In the genomic region with DNA sequence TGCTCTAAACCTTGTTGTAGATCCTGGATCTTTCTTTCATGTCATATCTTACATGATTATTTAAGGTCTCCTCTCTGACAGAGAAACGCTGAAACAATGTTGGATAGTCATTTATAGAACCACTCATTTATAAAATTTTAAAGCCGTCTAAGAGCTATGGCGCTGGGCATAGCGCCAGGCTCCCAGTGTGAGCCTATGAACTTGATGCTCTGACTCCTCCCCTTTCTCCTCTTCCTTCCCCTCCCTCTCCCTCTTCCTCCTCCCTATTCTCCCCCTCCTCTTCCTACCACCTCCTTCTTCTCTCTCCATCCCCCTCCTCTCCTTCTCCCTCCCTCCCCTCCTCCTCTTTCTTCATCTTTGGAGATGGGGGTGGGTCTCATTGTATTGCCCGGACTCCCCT, we compare ENCODE assay signal across 25 mouse cellular contexts. TPM values are rescaled to one million over a fixed set of nuclear protein-coding genes. Genes with fewer than 3 reads are reported as not detected.
DNase-seq lines count a peak whose midpoint lies in the region; ATAC-seq and TF ChIP-seq lines count a peak whose summit lies in the region.
"Had no signal": no experiment of that assay in that cellular context is flagged by ENCODE, and none has a peak within 500 bp of the region (broad histone marks: within the 10 kb centered on the region; RNA-seq: fewer than 3 reads in every experiment).

No protein-coding gene starts in this region.

- ATAC-seq in embryonic facial prominence, embryonic 14.5 days (ENCODE audit: low read depth): no peak
- no peak for ATAC-seq in limb, embryonic 14.5 days (ENCODE audit: low FRiP score, low read depth)
- peak; percentile 57; the same call in 1 of the 2 replicates for ATAC-seq in lung, embryonic 16.5 days (ENCODE audit: low read depth)
- ATAC-seq: activated CD4-positive, CD25-positive, alpha-beta regulatory T cell, adult 4 months; forebrain, embryonic 15.5 days had no signal

- no peak overlapping the region for H3K27ac ChIP-seq in embryonic facial prominence, embryonic 14.5 days (replicated peaks; ENCODE audit: low read depth, low read length)
- H3K27ac ChIP-seq in embryonic facial prominence, embryonic 10.5 days (replicated peaks): no peak overlapping the region
- H3K27ac ChIP-seq in limb, embryonic 14.5 days (replicated peaks; ENCODE audit: low read depth, low read length): no peak overlapping the region
- no peak overlapping the region for H3K27ac ChIP-seq in limb, embryonic 10.5 days
- H3K27ac ChIP-seq in lung, embryonic 16.5 days (ENCODE audit: low read length): no peak overlapping the region
- H3K27ac ChIP-seq: embryonic facial prominence, embryonic 12.5 days; forebrain, embryonic 12.5 days; forebrain, embryonic 15.5 days; heart, embryonic 15.5 days; hindbrain, embryonic 10.5 days; hindbrain, embryonic 13.5 days had no signal

- TF ChIP-seq POLR2A in limb, embryonic 14.5 days (IDR thresholded peaks at IDR 0.05; ENCODE audit: borderline replicate concordance, extremely low read depth, insufficient read depth, insufficient read length): no peak
- no peak for TF ChIP-seq POLR2A in brain, embryonic 14.5 days (IDR thresholded peaks at IDR 0.05; ENCODE audit: borderline replicate concordance, extremely low read depth, insufficient read depth, insufficient read length, poor library complexity, severe bottlenecking)

- no peaks in the 10 kb centered on the region for H3K9me3 ChIP-seq in embryonic facial prominence, embryonic 14.5 days (ENCODE audit: control insufficient read depth, low read length)
- no peaks in the 10 kb centered on the region for H3K9me3 ChIP-seq in embryonic facial prominence, embryonic 10.5 days
- no peaks in the 10 kb centered on the region for H3K9me3 ChIP-seq in limb, embryonic 14.5 days (ENCODE audit: control insufficient read depth, low read length)
- H3K9me3 ChIP-seq in limb, embryonic 10.5 days (replicated peaks): no peaks in the 10 kb centered on the region
- H3K9me3 ChIP-seq in lung, embryonic 16.5 days (ENCODE audit: control insufficient read depth, low read length): no peaks in the 10 kb centered on the region
- H3K9me3 ChIP-seq: embryonic facial prominence, embryonic 12.5 days; forebrain, embryonic 12.5 days; forebrain, embryonic 15.5 days; heart, embryonic 12.5 days; heart, embryonic 15.5 days; hindbrain, embryonic 10.5 days; hindbrain, embryonic 13.5 days had no signal

- no peak overlapping the region for H3K4me2 ChIP-seq in embryonic facial prominence, embryonic 14.5 days (ENCODE audit: low read depth, low read length)
- no peak overlapping the region for H3K4me2 ChIP-seq in limb, embryonic 14.5 days (replicated peaks; ENCODE audit: low read depth, low read length, severe bottlenecking)
- peak overlapping the region; percentile 47 for H3K4me2 ChIP-seq in lung, embryonic 16.5 days (ENCODE audit: low read depth, low read length)
- H3K4me2 ChIP-seq: embryonic facial prominence, embryonic 12.5 days; forebrain, embryonic 12.5 days; forebrain, embryonic 15.5 days; heart, embryonic 12.5 days; heart, embryonic 15.5 days; hindbrain, embryonic 13.5 days had no signal

- no peaks in the 10 kb centered on the region for H3K36me3 ChIP-seq in embryonic facial prominence, embryonic 14.5 days (ENCODE audit: control insufficient read depth, insufficient read depth, low read length)
- H3K36me3 ChIP-seq in embryonic facial prominence, embryonic 10.5 days (replicated peaks): no peaks in the 10 kb centered on the region
- H3K36me3 ChIP-seq in limb, embryonic 14.5 days (ENCODE audit: control insufficient read depth, insufficient read depth, low read length): no peaks in the 10 kb centered on the region
- no peaks in the 10 kb centered on the region for H3K36me3 ChIP-seq in limb, embryonic 10.5 days
- H3K36me3 ChIP-seq in lung, embryonic 16.5 days (ENCODE audit: control insufficient read depth, insufficient read depth, low read length): no peaks in the 10 kb centered on the region
- H3K36me3 ChIP-seq: embryonic facial prominence, embryonic 12.5 days; forebrain, embryonic 12.5 days; forebrain, embryonic 15.5 days; heart, embryonic 12.5 days; heart, embryonic 15.5 days; hindbrain, embryonic 10.5 days; hindbrain, embryonic 13.5 days had no signal

- no peak overlapping the region for H3K9ac ChIP-seq in embryonic facial prominence, embryonic 14.5 days (ENCODE audit: low read depth, low read length)
- 0 out of 2 replicates have a peak overlapping the region, but pooled peaks have one; percentile 7 for H3K9ac ChIP-seq in limb, embryonic 14.5 days (ENCODE audit: low read depth, low read length, severe bottlenecking)
- no peak overlapping the region for H3K9ac ChIP-seq in lung, embryonic 16.5 days (ENCODE audit: low read length)
- H3K9ac ChIP-seq: embryonic facial prominence, embryonic 12.5 days; forebrain, embryonic 12.5 days; forebrain, embryonic 15.5 days; heart, embryonic 12.5 days; heart, embryonic 15.5 days; hindbrain, embryonic 13.5 days had no signal

- WGBS in embryonic facial prominence, embryonic 14.5 days: 75% methylated on average over 5 of the region's 5 CpGs
- 91% methylated on average over 5 of the region's 5 CpGs for WGBS in embryonic facial prominence, embryonic 10.5 days
- WGBS in limb, embryonic 14.5 days: 59% methylated on average over 5 of the region's 5 CpGs
- whole genome bisulfite sequencing in limb, embryonic 10.5 days: 90% methylated on average over 5 of the region's 5 CpGs
- 52% methylated on average over 5 of the region's 5 CpGs for WGBS in lung, embryonic 16.5 days

- no peaks in the 10 kb centered on the region for H3K27me3 ChIP-seq in embryonic facial prominence, embryonic 14.5 days (replicated peaks; ENCODE audit: control insufficient read depth, insufficient read depth, low read length)
- H3K27me3 ChIP-seq in embryonic facial prominence, embryonic 10.5 days (replicated peaks; ENCODE audit: low read depth, poor library complexity, severe bottlenecking): no peaks in the 10 kb centered on the region
- no peaks in the 10 kb centered on the region for H3K27me3 ChIP-seq in limb, embryonic 14.5 days (ENCODE audit: control insufficient read depth, insufficient read depth, low read length)
- no peaks in the 10 kb centered on the region for H3K27me3 ChIP-seq in limb, embryonic 10.5 days (ENCODE audit: low read depth, poor library complexity, severe bottlenecking)
- H3K27me3 ChIP-seq in lung, embryonic 16.5 days (ENCODE audit: control insufficient read depth, insufficient read depth, low read depth, low read length): no peaks in the 10 kb centered on the region; the same call in 1 of the 2 replicates
- H3K27me3 ChIP-seq: embryonic facial prominence, embryonic 12.5 days; forebrain, embryonic 15.5 days; heart, embryonic 12.5 days; heart, embryonic 15.5 days; hindbrain, embryonic 13.5 days had no signal

- H3K4me3 ChIP-seq in embryonic facial prominence, embryonic 14.5 days (ENCODE audit: low read depth, low read length): no peak overlapping the region
- H3K4me3 ChIP-seq in embryonic facial prominence, embryonic 10.5 days: no peak overlapping the region
- no peak overlapping the region for H3K4me3 ChIP-seq in limb, embryonic 14.5 days (replicated peaks; ENCODE audit: low read length)
- no peak overlapping the region for H3K4me3 ChIP-seq in limb, embryonic 10.5 days
- peak overlapping the region; percentile 13; the same call in 1 of the 2 replicates for H3K4me3 ChIP-seq in lung, embryonic 16.5 days (ENCODE audit: low read length)
- H3K4me3 ChIP-seq: embryonic facial prominence, embryonic 12.5 days; erythroblast, embryonic 14.5 days; forebrain, embryonic 12.5 days; forebrain, embryonic 15.5 days; heart, embryonic 12.5 days; heart, embryonic 15.5 days; hindbrain, embryonic 10.5 days; hindbrain, embryonic 13.5 days had no signal

- TF ChIP-seq CTCF in brain, embryonic 14.5 days (IDR thresholded peaks at IDR 0.05; ENCODE audit: borderline replicate concordance, extremely low read depth, insufficient read depth, insufficient read length): no peak

- DNase-seq in embryonic facial prominence, embryonic 14.5 days (ENCODE audit: low spot score): peak; percentile 9
- DNase-seq in embryonic facial prominence, embryonic 10.5 days (ENCODE audit: low spot score): no peak
- DNase-seq in limb, embryonic 14.5 days (ENCODE audit: low spot score): no peak
- no peak for DNase-seq in limb, embryonic 10.5 days (ENCODE audit: low spot score)
- DNase-seq in lung, adult 18-20 months: no peak
- DNase-seq in brain, embryonic 14.5 days (ENCODE audit: low read depth): peak; percentile 24
- DNase-seq: adrenal gland, adult 8-10 months; adrenal gland, postnatal 25 days; cerebellum, adult 18-20 months; cerebellum, adult 9-10 months; cerebellum, postnatal 14 days; gastrocnemius, postnatal 25 days; heart, adult 18-20 months; heart, postnatal 10 days; heart, postnatal 36 days had no signal

- H3K4me1 ChIP-seq in embryonic facial prominence, embryonic 14.5 days (ENCODE audit: control insufficient read depth, insufficient read depth, low read length): no peaks in the 10 kb centered on the region
- H3K4me1 ChIP-seq in embryonic facial prominence, embryonic 10.5 days: no peaks in the 10 kb centered on the region
- peaks cover 3% of the 10 kb centered on the region; the same call in 1 of the 2 replicates for H3K4me1 ChIP-seq in limb, embryonic 14.5 days (ENCODE audit: control insufficient read depth, insufficient read depth, low read length)
- peaks cover 15% of the 10 kb centered on the region for H3K4me1 ChIP-seq in limb, embryonic 10.5 days
- H3K4me1 ChIP-seq in lung, embryonic 16.5 days (replicated peaks; ENCODE audit: control insufficient read depth, insufficient read depth, low read length): 0 out of 2 replicates have a peak, but pooled peaks cover 2% of the 10 kb centered on the region
- H3K4me1 ChIP-seq: embryonic facial prominence, embryonic 12.5 days; forebrain, embryonic 12.5 days; heart, embryonic 12.5 days; heart, embryonic 15.5 days; hindbrain, embryonic 13.5 days had no signal

RNA-seq across cellular contexts. Expression of gene Rnft1, which starts 52.9 kb away (rescaled TPM):
- polyA plus RNA-seq in embryonic facial prominence, embryonic 14.5 days (2014; fragmentation: Nextera tagmentation; extraction: Ambion mirVana): 53.5 and 53.6 TPM in 2 replicates
- polyA plus RNA-seq in embryonic facial prominence, embryonic 10.5 days (2016; fragmentation: Nextera tagmentation; extraction: Ambion mirVana): 23.2 and 27.0 TPM in 2 replicates
- 20.2 and 20.4 TPM in 2 replicates for polyA plus RNA-seq in limb, embryonic 14.5 days (2012; rRNA removed)
- polyA plus RNA-seq in limb, embryonic 14.5 days (2014; fragmentation: Nextera tagmentation; extraction: Ambion mirVana): 46.0 and 46.6 TPM in 2 replicates
- 24.2 and 29.7 TPM in 2 replicates for polyA plus RNA-seq in limb, embryonic 10.5 days (2016; fragmentation: Nextera tagmentation; extraction: Ambion mirVana)
- polyA plus RNA-seq in lung, embryonic 16.5 days (2015; fragmentation: Nextera tagmentation; extraction: Ambion mirVana): 55.1 and 57.0 TPM in 2 replicates
- polyA plus RNA-seq in brain, embryonic 14.5 days (2012; rRNA removed): 6.3 and 8.3 TPM in 2 replicates

Comparison
In these comparisons a context has a peak if more than half of its experiments do, and no peak if none do; other contexts are left out.
1. DNase-seq: peak in embryonic facial prominence, embryonic 14.5 days (single experiment) and brain, embryonic 14.5 days (single experiment); none in embryonic facial prominence, embryonic 10.5 days (single experiment), limb, embryonic 14.5 days (single experiment), limb, embryonic 10.5 days (single experiment) and lung, adult 18-20 months (0 of 2).